Mouse (Mus musculus) forebrain, postnatal 0 days (tissue): ENCODE measurements around the gene Hk3. TPM values are rescaled to one million over a fixed set of nuclear protein-coding genes. Genes with fewer than 3 reads are reported as not detected.

ENCODE experiments used
- ATAC-seq: fragments of 200-750 bp; cut with Nextera tagmentation; 2 replicates; pipeline ENCODE4 v1.8.0; 2017; ENCODE audit warnings: mild to moderate bottlenecking, moderate library complexity
- DNase-seq: peaks from one replicate; pipeline ENCODE4 v3.0.0-alpha.2; 2015
- H3K27ac ChIP-seq: fragments of 300-500 bp; sonication (generic); 2 replicates; pipeline ENCODE4 v1.5.1; 2014; ENCODE audit warnings: low read depth, mild to moderate bottlenecking, antibody characterized with exemption, low read length, moderate library complexity, mixed read lengths
- H3K27me3 ChIP-seq: fragments of 300-500 bp; sonication (generic); 2 replicates; pipeline ENCODE4 v1.6.1; 2014; ENCODE audit warnings: mild to moderate bottlenecking, low read length, mixed read lengths; ENCODE audit not compliant: insufficient read depth
- H3K36me3 ChIP-seq: fragments of 300-500 bp; sonication (generic); 2 replicates; pipeline ENCODE4 v1.6.1; 2014; ENCODE audit warnings: mild to moderate bottlenecking, moderate library complexity; ENCODE audit not compliant: insufficient read depth
- H3K4me1 ChIP-seq: fragments of 300-500 bp; sonication (generic); 2 replicates; pipeline ENCODE4 v1.6.1; 2014; ENCODE audit warnings: antibody characterized with exemption; ENCODE audit not compliant: insufficient read depth
- H3K4me2 ChIP-seq: fragments of 300-500 bp; sonication (generic); 2 replicates; pipeline ENCODE4 v1.6.1; 2014; ENCODE audit warnings: low read depth, mild to moderate bottlenecking, moderate library complexity
- H3K4me3 ChIP-seq: fragments of 300-500 bp; sonication (generic); 2 replicates; pipeline ENCODE4 v1.5.1; 2014; ENCODE audit warnings: low read depth, low read length, mixed read lengths
- H3K9ac ChIP-seq: fragments of 300-500 bp; sonication (generic); 2 replicates; pipeline ENCODE4 v1.6.1; 2014; ENCODE audit warnings: mild to moderate bottlenecking
- H3K9me3 ChIP-seq: fragments of 300-500 bp; sonication (generic); 2 replicates; pipeline ENCODE4 v1.6.1; 2016; ENCODE audit warnings: low read length
- CTCF ChIP-seq: sonication (generic); IDR thresholded peaks from 2 replicates; pipeline ENCODE4 v1.5.1; 2016; ENCODE audit warnings: antibody characterized with exemption, control low read depth, low read depth
- WGBS: fragments of 180-500 bp; shearing (Covaris S2); extraction: QIAGEN DNeasy Blood & Tissue Kit; methylation state at CpG from one replicate; pipeline ENCODE4 v1.1.7; 2014; 5-methylcytosine and 5-hydroxymethylcytosine counted together
- polyA plus RNA-seq: library from polyadenylated mRNA; unstranded; fragments of >200 nt; fragmentation: Nextera tagmentation; extraction: Ambion mirVana; gene quantifications from 2 replicates; pipeline ENCODE4 v1.2.1, GENCODE M21; 2015
- total RNA-seq: library from RNA; depleted of rRNA; stranded (reverse); fragments of >200 nt; gene quantifications from 2 replicates; pipeline ENCODE4 v1.2.3, GENCODE M21; 2014

The Hk3 gene
- total and polyA plus RNA-seq, 2 experiments from 2014 or later, result 0.65 to 0.76 TPM

- H3K4me1 ChIP-seq, result no peaks in the 10 kb centered on the region
- no peak for ATAC-seq
- 55% methylated on average over 7 of the region's 7 CpGs for WGBS
Measured at GRCm38 (mm10) chr13:54988181-54988760, 32.9 kb downstream of the Hk3 start.

GRCm38 (mm10) chr13:54987405-54987804, 33.8 kb downstream of the Hk3 start:
- Histone ChIP-seq H3K9me3 (no peaks in the 10 kb centered on the region), H3K4me2 (no peak overlapping the region), H3K4me1 (0 out of 2 replicates have a peak, but pooled peaks cover 2% of the 10 kb centered on the region), H3K27ac (no peak overlapping the region), H3K27me3 (no peaks in the 10 kb centered on the region), H3K36me3 (peaks cover 13% of the 10 kb centered on the region), H3K9ac (no peak overlapping the region), H3K4me3 (no peak overlapping the region)
- 66% methylated on average over 9 of the region's 9 CpGs for WGBS
- TF ChIP-seq CTCF, result no peak
- ATAC-seq, result no peak
- no peak for DNase-seq

More at GRCm38 (mm10) chr13:54988181-54988760, 32.9 kb downstream of the Hk3 start:
- no peak overlapping the region for H3K27ac ChIP-seq
- no peak for DNase-seq
- H3K9me3 ChIP-seq, result no peaks in the 10 kb centered on the region
- no peaks in the 10 kb centered on the region for H3K27me3 ChIP-seq
- TF ChIP-seq CTCF, result no peak
- H3K36me3 ChIP-seq, result peaks cover 13% of the 10 kb centered on the region
- H3K4me3 ChIP-seq, result no peak overlapping the region
- H3K4me2 ChIP-seq, result no peak overlapping the region
- no peak overlapping the region for H3K9ac ChIP-seq

DNA sequence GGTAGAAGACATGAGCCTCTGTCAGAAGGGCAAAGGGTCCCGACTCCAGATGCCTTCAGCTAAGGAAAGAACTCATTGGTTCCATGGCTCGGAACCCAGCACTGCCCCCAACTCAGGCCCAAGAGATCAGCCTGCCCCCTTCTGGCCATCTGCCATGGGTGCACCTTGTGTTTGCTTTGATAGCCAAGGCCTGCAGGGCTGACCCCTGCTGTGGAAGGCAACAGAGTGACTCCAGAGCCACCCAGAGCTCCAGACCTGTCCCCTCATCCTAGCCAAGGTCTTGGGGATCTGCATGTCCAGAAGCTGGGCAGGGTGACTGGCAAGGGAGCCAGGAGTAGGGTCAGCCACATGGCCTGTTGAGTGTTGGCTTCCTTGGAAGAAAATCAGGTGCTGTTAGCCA, 37.6 kb downstream of the Hk3 start:
- DNase-seq (no peak), ATAC-seq (no peak)
- Histone ChIP-seq H3K4me3 (no peak overlapping the region), H3K9ac (no peak overlapping the region), H3K27ac (no peak overlapping the region), H3K4me1 (0 out of 2 replicates have a peak, but pooled peaks cover 3% of the 10 kb centered on the region), H3K27me3 (no peaks in the 10 kb centered on the region), H3K9me3 (no peaks in the 10 kb centered on the region), H3K36me3 (no peaks in the 10 kb centered on the region), H3K4me2 (no peak overlapping the region)
- 75% methylated on average over 2 of the region's 2 CpGs for WGBS
- TF ChIP-seq CTCF, result peak; percentile 21; the same call in 1 of the 2 replicates

DNA sequence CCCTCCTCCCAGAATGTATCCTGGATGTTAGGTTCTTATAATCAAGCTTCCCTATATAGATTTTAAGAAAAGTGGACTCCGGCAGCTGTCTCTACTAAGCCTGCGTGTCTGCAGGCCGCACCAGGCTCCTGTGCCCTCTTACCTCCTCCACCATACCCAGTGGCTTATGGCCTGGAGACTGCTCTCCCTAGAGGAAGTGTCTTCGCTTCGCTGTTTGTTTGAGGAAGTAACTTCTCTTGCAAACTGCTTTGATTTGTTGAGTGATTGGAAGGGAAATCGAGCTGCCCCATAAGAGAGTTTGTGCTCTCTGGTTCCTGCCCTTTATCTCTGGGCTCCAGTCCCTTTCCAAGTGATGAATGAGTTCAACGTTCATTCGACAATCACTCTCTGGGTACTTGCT, 38.2 kb downstream of the Hk3 start:
- Histone ChIP-seq H3K9me3 (no peaks in the 10 kb centered on the region), H3K27me3 (no peaks in the 10 kb centered on the region), H3K4me1 (0 out of 2 replicates have a peak, but pooled peaks cover 3% of the 10 kb centered on the region), H3K4me2 (no peak overlapping the region), H3K4me3 (no peak overlapping the region), H3K9ac (no peak overlapping the region), H3K36me3 (no peaks in the 10 kb centered on the region), H3K27ac (no peak overlapping the region)
- ATAC-seq (no peak), DNase-seq (no peak)
- no peak for TF ChIP-seq CTCF
- 89% methylated on average over 8 of the region's 8 CpGs for WGBS

- no peak overlapping the region for H3K4me3 ChIP-seq
- H3K4me2 ChIP-seq, result no peak overlapping the region
- no peaks in the 10 kb centered on the region for H3K27me3 ChIP-seq
- H3K36me3 ChIP-seq, result no peaks in the 10 kb centered on the region
- DNase-seq, result peak; percentile 58
- H3K27ac ChIP-seq, result no peak overlapping the region
- H3K9ac ChIP-seq, result no peak overlapping the region
- 0 out of 2 replicates have a peak, but pooled peaks cover 3% of the 10 kb centered on the region for H3K4me1 ChIP-seq
- ATAC-seq, result peak; percentile 59
- 30% methylated on average over 12 of the region's 12 CpGs for WGBS
- H3K9me3 ChIP-seq, result no peaks in the 10 kb centered on the region
- TF ChIP-seq CTCF, result no peak
Measured at GRCm38 (mm10) chr13:54980957-54981356, 40.2 kb downstream of the Hk3 start.

DNA sequence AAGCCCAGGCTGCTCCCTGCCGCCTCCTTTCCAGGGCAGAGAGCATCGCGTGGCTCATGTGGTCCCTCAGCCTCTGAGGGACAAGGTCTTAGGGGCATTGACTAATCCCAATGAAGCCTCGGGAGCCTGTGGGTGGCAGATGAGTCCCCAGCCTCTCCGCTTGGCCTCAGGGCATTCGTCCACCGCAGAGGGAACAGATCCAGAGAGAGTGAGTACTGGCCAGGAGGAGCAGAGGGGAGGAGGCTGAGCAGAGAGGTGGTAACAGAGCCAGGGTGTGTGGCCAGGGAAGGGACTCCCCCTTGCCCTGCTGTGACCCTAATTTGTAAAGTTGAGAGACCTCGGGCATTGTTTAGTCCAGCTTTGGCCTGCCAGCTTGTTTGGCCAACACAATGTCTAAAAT, 42.4 kb downstream of the Hk3 start:
- 27% methylated on average over 8 of the region's 8 CpGs for WGBS
- no peaks in the 10 kb centered on the region for H3K9me3 ChIP-seq
- 0 out of 2 replicates have a peak, but pooled peaks cover 3% of the 10 kb centered on the region for H3K4me1 ChIP-seq
- ATAC-seq (no peak), DNase-seq (no peak)
- H3K27me3 ChIP-seq, result no peaks in the 10 kb centered on the region
- H3K36me3 ChIP-seq, result no peaks in the 10 kb centered on the region
- TF ChIP-seq CTCF, result no peak
- no peak overlapping the region for H3K9ac ChIP-seq
- no peak overlapping the region for H3K4me2 ChIP-seq
- H3K27ac ChIP-seq, result no peak overlapping the region
- H3K4me3 ChIP-seq, result no peak overlapping the region

DNA sequence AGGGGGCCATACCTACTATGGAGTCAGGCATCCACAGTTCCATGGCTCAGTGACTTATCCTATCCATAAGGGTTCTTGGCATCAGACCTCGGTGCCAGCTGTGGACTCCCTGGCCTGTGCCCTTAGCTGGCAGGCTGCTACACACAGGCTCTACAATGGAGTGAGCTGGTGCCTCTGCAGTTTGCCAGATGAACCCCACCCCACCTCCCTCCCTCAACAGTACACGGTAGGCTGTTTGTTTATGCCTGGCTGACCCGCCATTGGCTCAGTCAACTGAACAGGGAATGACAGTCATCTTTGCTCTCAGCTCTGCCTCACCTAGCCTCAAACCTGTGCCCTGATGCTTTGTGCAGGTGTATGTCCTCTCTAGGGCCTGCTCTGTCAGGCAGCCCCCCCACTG, 45.6 kb downstream of the Hk3 start:
- H3K27ac ChIP-seq, result no peak overlapping the region
- ATAC-seq, result no peak
- TF ChIP-seq CTCF, result no peak
- no peak overlapping the region for H3K9ac ChIP-seq
- no peaks in the 10 kb centered on the region for H3K9me3 ChIP-seq
- no peaks in the 10 kb centered on the region for H3K4me1 ChIP-seq
- no peaks in the 10 kb centered on the region for H3K27me3 ChIP-seq
- no peaks in the 10 kb centered on the region for H3K36me3 ChIP-seq
- no peak overlapping the region for H3K4me3 ChIP-seq
- 39% methylated on average over 3 of the region's 3 CpGs for WGBS
- no peak for DNase-seq
- no peak overlapping the region for H3K4me2 ChIP-seq
